Mouse (Mus musculus) midbrain, embryonic 15.5 days (tissue): Measurements from ENCODE around the gene Birc3. TPM values are rescaled to one million over a fixed set of nuclear protein-coding genes. Genes with fewer than 3 reads are reported as not detected.
"Not testable (repeated sequence)": the region's sequence is repeated elsewhere in the genome, so short reads cannot be mapped to it uniquely, and the experiment has no call there.

Experiments
- ATAC-seq: fragments of 200-750 bp; cut with Nextera tagmentation; replicated peaks from 2 replicates; pipeline ENCODE4 v1.8.0; 2017; ENCODE audit warnings: moderate TSS enrichment
- H3K27ac ChIP-seq: fragments of 300-500 bp; sonication (generic); 2 replicates; pipeline ENCODE4 v1.5.1; 2015; ENCODE audit warnings: mild to moderate bottlenecking, inconsistent platforms
- H3K27me3 ChIP-seq: fragments of 300-500 bp; sonication (generic); replicated peaks from 2 replicates; pipeline ENCODE4 v1.6.1; 2015; ENCODE audit warnings: inconsistent platforms
- H3K36me3 ChIP-seq: fragments of 300-500 bp; sonication (generic); replicated peaks from 2 replicates; pipeline ENCODE4 v1.6.1; 2015; ENCODE audit warnings: inconsistent platforms
- H3K4me1 ChIP-seq: fragments of 300-500 bp; sonication (generic); 2 replicates; pipeline ENCODE4 v1.6.1; 2015; ENCODE audit warnings: inconsistent platforms
- H3K4me2 ChIP-seq: fragments of 300-500 bp; sonication (generic); 2 replicates; pipeline ENCODE4 v1.6.1; 2015; ENCODE audit warnings: inconsistent platforms, mild to moderate bottlenecking, moderate library complexity
- H3K4me3 ChIP-seq: fragments of 300-500 bp; sonication (generic); 2 replicates; pipeline ENCODE4 v1.5.1; 2015; ENCODE audit warnings: mild to moderate bottlenecking, inconsistent platforms
- H3K9ac ChIP-seq: fragments of 300-500 bp; sonication (generic); 2 replicates; pipeline ENCODE4 v1.6.1; 2015; ENCODE audit warnings: mild to moderate bottlenecking, inconsistent platforms
- H3K9me3 ChIP-seq: fragments of 300-500 bp; sonication (generic); 2 replicates; pipeline ENCODE4 v1.6.1; 2016; ENCODE audit warnings: inconsistent platforms
- WGBS: fragments of 180-500 bp; shearing (Covaris S2); methylation state at CpG from one replicate; pipeline ENCODE4 v1.1.7; 2015; ENCODE audit warnings: mixed read lengths; 5-methylcytosine and 5-hydroxymethylcytosine counted together
- polyA plus RNA-seq: library from polyadenylated mRNA; unstranded; fragments of >200 nt; fragmentation: Nextera tagmentation; extraction: Ambion mirVana; gene quantifications from 2 replicates; pipeline ENCODE4 v1.2.1, GENCODE M21; 2015

Birc3 gene
- polyA plus RNA-seq, 1 experiment from 2014 or later: 2.3 TPM

GRCm38 (mm10) chr9:7884346-7884745 is 11.4 kb upstream of the Birc3 start:
- 97% methylated on average over 3 of the region's 3 CpGs for WGBS
- no peaks in the 10 kb centered on the region for H3K4me1 ChIP-seq
- no peak overlapping the region for H3K27ac ChIP-seq
- no peaks in the 10 kb centered on the region for H3K36me3 ChIP-seq
- no peak overlapping the region for H3K4me3 ChIP-seq
- no peaks in the 10 kb centered on the region for H3K9me3 ChIP-seq
- no peak for ATAC-seq
- no peaks in the 10 kb centered on the region for H3K27me3 ChIP-seq
- no peak overlapping the region for H3K4me2 ChIP-seq
- H3K9ac ChIP-seq: no peak overlapping the region

- Histone ChIP-seq H3K27me3 (no peaks in the 10 kb centered on the region), H3K4me1 (no peaks in the 10 kb centered on the region), H3K36me3 (no peaks in the 10 kb centered on the region), H3K4me2 (no peak overlapping the region), H3K9me3 (no peaks in the 10 kb centered on the region), H3K27ac (no peak overlapping the region), H3K4me3 (no peak overlapping the region), H3K9ac (no peak overlapping the region)
- ATAC-seq: no peak
- 93% methylated on average over 1 of the region's 1 CpGs for WGBS
Measured at GRCm38 (mm10) chr9:7882304-7882865, 9.4 kb upstream of the Birc3 start.

- WGBS: 93% methylated on average over 8 of the region's 8 CpGs
- H3K36me3 ChIP-seq: no peaks in the 10 kb centered on the region
- H3K27me3 ChIP-seq: no peaks in the 10 kb centered on the region
- H3K9me3 ChIP-seq: no peaks in the 10 kb centered on the region
- no peak overlapping the region for H3K4me3 ChIP-seq
- ATAC-seq: no peak
- H3K4me2 ChIP-seq: no peak overlapping the region
- H3K27ac ChIP-seq: no peak overlapping the region
- H3K9ac ChIP-seq: no peak overlapping the region
- H3K4me1 ChIP-seq: peaks cover 4% of the 10 kb centered on the region
Measured at GRCm38 (mm10) chr9:7873511-7874211, 675 bp upstream of the Birc3 start.

- 16% methylated on average over 23 of the region's 23 CpGs for WGBS
- no peak overlapping the region for H3K27ac ChIP-seq
- peak overlapping the region; percentile 96 for H3K4me2 ChIP-seq
- peak overlapping the region; percentile 41 for H3K9ac ChIP-seq
- no peaks in the 10 kb centered on the region for H3K27me3 ChIP-seq
- peak overlapping the region; percentile 47 for H3K4me3 ChIP-seq
- H3K36me3 ChIP-seq: no peaks in the 10 kb centered on the region
- H3K4me1 ChIP-seq: peaks cover 4% of the 10 kb centered on the region
- peak; percentile 79 for ATAC-seq
- no peaks in the 10 kb centered on the region for H3K9me3 ChIP-seq
Measured at GRCm38 (mm10) chr9:7872044-7872774, 777 bp downstream of the Birc3 start.

GRCm38 (mm10) chr9:7871316-7872043 is 1.5 kb downstream of the Birc3 start:
- Histone ChIP-seq H3K27me3 (no peaks in the 10 kb centered on the region), H3K9me3 (no peaks in the 10 kb centered on the region), H3K4me3 (no peak overlapping the region), H3K4me2 (no peak overlapping the region), H3K36me3 (no peaks in the 10 kb centered on the region), H3K27ac (no peak overlapping the region), H3K9ac (no peak overlapping the region), H3K4me1 (peaks cover 4% of the 10 kb centered on the region)
- no peak; the same call in 1 of the 2 replicates for ATAC-seq
- 62% methylated on average over 4 of the region's 4 CpGs for WGBS

GRCm38 (mm10) chr9:7870556-7871315 is 2.2 kb downstream of the Birc3 start:
- no peak overlapping the region for H3K4me3 ChIP-seq
- ATAC-seq: no peak
- H3K9me3 ChIP-seq: no peaks in the 10 kb centered on the region
- H3K4me2 ChIP-seq: no peak overlapping the region
- no peaks in the 10 kb centered on the region for H3K27me3 ChIP-seq
- peaks cover 4% of the 10 kb centered on the region for H3K4me1 ChIP-seq
- no peaks in the 10 kb centered on the region for H3K36me3 ChIP-seq
- 91% methylated on average over 10 of the region's 10 CpGs for WGBS
- no peak overlapping the region for H3K27ac ChIP-seq
- no peak overlapping the region for H3K9ac ChIP-seq

GRCm38 (mm10) chr9:7868838-7869491 is 4.0 kb downstream of the Birc3 start:
- Histone ChIP-seq H3K9ac (no peak overlapping the region), H3K4me1 (peaks cover 4% of the 10 kb centered on the region), H3K27ac (no peak overlapping the region), H3K9me3 (no peaks in the 10 kb centered on the region), H3K4me2 (no peak overlapping the region), H3K27me3 (no peaks in the 10 kb centered on the region), H3K36me3 (no peaks in the 10 kb centered on the region), H3K4me3 (no peak overlapping the region)
- WGBS: 91% methylated on average over 4 of the region's 4 CpGs
- ATAC-seq: no peak

GRCm38 (mm10) chr9:7867981-7868380 is 5.0 kb downstream of the Birc3 start:
- no peaks in the 10 kb centered on the region for H3K27me3 ChIP-seq
- H3K27ac ChIP-seq: no peak overlapping the region
- WGBS: 94% methylated on average over 3 of the region's 3 CpGs
- ATAC-seq: no peak
- H3K9me3 ChIP-seq: no peaks in the 10 kb centered on the region
- H3K4me3 ChIP-seq: no peak overlapping the region
- H3K4me2 ChIP-seq: no peak overlapping the region
- no peak overlapping the region for H3K9ac ChIP-seq
- peaks cover 4% of the 10 kb centered on the region for H3K4me1 ChIP-seq
- no peaks in the 10 kb centered on the region for H3K36me3 ChIP-seq

- H3K9ac ChIP-seq, H3K27ac ChIP-seq, H3K4me2 ChIP-seq, H3K9me3 ChIP-seq, ATAC-seq, H3K4me1 ChIP-seq, H3K4me3 ChIP-seq, H3K27me3 ChIP-seq, H3K36me3 ChIP-seq: not testable (repeated sequence)
- WGBS: 92% methylated on average over 2 of the region's 2 CpGs
Measured at GRCm38 (mm10) chr9:7866981-7867380, 6.0 kb downstream of the Birc3 start.

- no peaks in the 10 kb centered on the region for H3K36me3 ChIP-seq
- H3K4me1 ChIP-seq: no peaks in the 10 kb centered on the region
- no peaks in the 10 kb centered on the region for H3K9me3 ChIP-seq
- H3K9ac ChIP-seq: no peak overlapping the region
- WGBS: 88% methylated on average over 5 of the region's 5 CpGs
- no peak for ATAC-seq
- H3K27ac ChIP-seq: no peak overlapping the region
- no peak overlapping the region for H3K4me3 ChIP-seq
- H3K4me2 ChIP-seq: no peak overlapping the region
- H3K27me3 ChIP-seq: no peaks in the 10 kb centered on the region
Measured at GRCm38 (mm10) chr9:7860976-7861375, 12.0 kb downstream of the Birc3 start.

GRCm38 (mm10) chr9:7855912-7856311 is 17.1 kb downstream of the Birc3 start:
- 58% methylated on average over 3 of the region's 3 CpGs for WGBS
- H3K9me3 ChIP-seq: no peaks in the 10 kb centered on the region
- no peak for ATAC-seq

More at GRCm38 (mm10) chr9:7855912-7856311, 17.1 kb downstream of the Birc3 start:
- H3K9ac ChIP-seq: no peak overlapping the region
- no peaks in the 10 kb centered on the region for H3K27me3 ChIP-seq
- H3K27ac ChIP-seq: no peak overlapping the region
- H3K36me3 ChIP-seq: no peaks in the 10 kb centered on the region
- H3K4me2 ChIP-seq: no peak overlapping the region
- H3K4me3 ChIP-seq: no peak overlapping the region
- no peaks in the 10 kb centered on the region for H3K4me1 ChIP-seq
